Mouse (Mus musculus) spleen, adult 12 weeks (tissue): Measurements from ENCODE around the gene Hoxb4.

Experiments
- DNase-seq: peaks from one replicate; pipeline ENCODE4 v3.0.0; 2022; ENCODE audit warnings: low spot score

Hoxb4 gene

GRCm38 (mm10) chr11:96334002-96334364, 15.9 kb downstream of the Hoxb4 start:
- no peak for DNase-seq

GRCm38 (mm10) chr11:96334998-96335397, 16.9 kb downstream of the Hoxb4 start:
- no peak for DNase-seq

- DNase-seq: no peak
Observed at GRCm38 (mm10) chr11:96336597-96336996, 18.5 kb downstream of the Hoxb4 start.

GRCm38 (mm10) chr11:96337026-96337425, 19.0 kb downstream of the Hoxb4 start:
- no peak for DNase-seq

- DNase-seq: no peak
Observed at GRCm38 (mm10) chr11:96338957-96339855, 21.1 kb downstream of the Hoxb4 start.

- DNase-seq: no peak
Observed at GRCm38 (mm10) chr11:96340698-96341365, 22.8 kb downstream of the Hoxb4 start.

GRCm38 (mm10) chr11:96341701-96342575, 23.9 kb downstream of the Hoxb4 start:
- no peak for DNase-seq

GRCm38 (mm10) chr11:96342576-96342930, 24.5 kb downstream of the Hoxb4 start:
- DNase-seq: no peak

- no peak for DNase-seq
Observed at GRCm38 (mm10) chr11:96343206-96343745, 25.2 kb downstream of the Hoxb4 start.

GRCm38 (mm10) chr11:96344061-96344877, 26.2 kb downstream of the Hoxb4 start:
- DNase-seq: no peak

- no peak for DNase-seq
Observed at GRCm38 (mm10) chr11:96344878-96345159, 26.8 kb downstream of the Hoxb4 start.

GRCm38 (mm10) chr11:96345220-96345892, 27.3 kb downstream of the Hoxb4 start:
- no peak for DNase-seq

GRCm38 (mm10) chr11:96345893-96346806, 28.1 kb downstream of the Hoxb4 start:
- DNase-seq: no peak

GRCm38 (mm10) chr11:96346916-96347520, 29.0 kb downstream of the Hoxb4 start:
- no peak for DNase-seq

- DNase-seq: no peak
Observed at GRCm38 (mm10) chr11:96347717-96348116, 29.6 kb downstream of the Hoxb4 start.

- no peak for DNase-seq
Observed at GRCm38 (mm10) chr11:96348141-96348928, 30.3 kb downstream of the Hoxb4 start.

GRCm38 (mm10) chr11:96348988-96349387, 30.9 kb downstream of the Hoxb4 start:
- no peak for DNase-seq

- DNase-seq: no peak
Observed at GRCm38 (mm10) chr11:96349491-96350340, 31.6 kb downstream of the Hoxb4 start.
